Mouse (Mus musculus): ENCODE measurements around the gene Fhl3. TPM values are rescaled to one million over a fixed set of nuclear protein-coding genes. Genes with fewer than 3 reads are reported as not detected.

Gene Fhl3
- polyA plus RNA-seq, 1 experiment from 2014 or later: 3.9 TPM

- 37% methylated on average over 17 of the region's 17 CpGs for WGBS
- DNase-seq (ENCODE audit: low spot score, missing footprints): peak; percentile 89
Observed at GRCm38 (mm10) chr4:124674334-124675032, 26.0 kb upstream of the Fhl3 start.

DNA sequence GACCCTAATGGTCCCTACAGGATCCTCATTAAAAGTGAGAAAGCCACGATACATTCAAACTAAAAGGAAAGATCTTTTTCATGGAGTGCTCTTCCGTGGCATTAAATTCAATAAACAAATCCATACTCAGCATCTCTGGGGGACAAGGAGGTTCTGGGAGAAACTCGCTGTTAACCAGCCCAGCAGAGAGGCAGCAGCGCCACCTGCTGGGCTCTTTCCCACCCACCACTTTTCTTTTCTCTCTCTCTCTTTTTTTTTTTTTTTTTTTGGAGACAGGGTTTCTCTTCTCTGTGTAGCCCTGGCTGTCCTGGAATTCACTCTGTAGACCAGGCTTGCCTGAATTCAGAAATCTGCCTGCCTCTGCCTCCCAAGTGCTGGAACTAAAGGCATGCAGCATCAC, 25.5 kb upstream of the Fhl3 start:
- no peaks in the 10 kb centered on the region for H3K36me3 ChIP-seq (ENCODE audit: control insufficient read depth, insufficient read depth, low read length)
- no peak overlapping the region for H3K4me3 ChIP-seq (ENCODE audit: low read depth, low read length)
- no peak overlapping the region for H3K9ac ChIP-seq (ENCODE audit: low read length)
- H3K27ac ChIP-seq (ENCODE audit: low read depth, low read length): peak overlapping the region; percentile 35; the same call in 1 of the 2 replicates
- ATAC-seq (ENCODE audit: low FRiP score) (0 out of 2 replicates have a peak, but pooled peaks have one; percentile 8), DNase-seq (ENCODE audit: low spot score, missing footprints) (peak; percentile 99)
- WGBS: 0% methylated on average over 4 of the region's 4 CpGs
- H3K4me2 ChIP-seq: no peak overlapping the region
- no peaks in the 10 kb centered on the region; the same call in none of the 2 replicates for H3K27me3 ChIP-seq (ENCODE audit: control insufficient read depth, insufficient read depth, low read length)
- peaks cover 29% of the 10 kb centered on the region for H3K4me1 ChIP-seq (ENCODE audit: control insufficient read depth, insufficient read depth, low read length)
- no peaks in the 10 kb centered on the region for H3K9me3 ChIP-seq (ENCODE audit: control insufficient read depth, low read length)

More at GRCm38 (mm10) chr4:124674334-124675032, 26.0 kb upstream of the Fhl3 start:
- H3K4me2 ChIP-seq: no peak overlapping the region
- peak overlapping the region; percentile 35; the same call in 1 of the 2 replicates for H3K27ac ChIP-seq (ENCODE audit: low read depth, low read length)
- no peak overlapping the region for H3K4me3 ChIP-seq (ENCODE audit: low read depth, low read length)
- H3K9ac ChIP-seq (ENCODE audit: low read length): peak overlapping the region; percentile 42; the same call in 1 of the 2 replicates
- no peaks in the 10 kb centered on the region; the same call in none of the 2 replicates for H3K27me3 ChIP-seq (ENCODE audit: control insufficient read depth, insufficient read depth, low read length)
- H3K36me3 ChIP-seq (ENCODE audit: control insufficient read depth, insufficient read depth, low read length): no peaks in the 10 kb centered on the region
- ATAC-seq (ENCODE audit: low FRiP score): peak; percentile 38
- peaks cover 29% of the 10 kb centered on the region for H3K4me1 ChIP-seq (ENCODE audit: control insufficient read depth, insufficient read depth, low read length)
- H3K9me3 ChIP-seq (ENCODE audit: control insufficient read depth, low read length): no peaks in the 10 kb centered on the region

DNA sequence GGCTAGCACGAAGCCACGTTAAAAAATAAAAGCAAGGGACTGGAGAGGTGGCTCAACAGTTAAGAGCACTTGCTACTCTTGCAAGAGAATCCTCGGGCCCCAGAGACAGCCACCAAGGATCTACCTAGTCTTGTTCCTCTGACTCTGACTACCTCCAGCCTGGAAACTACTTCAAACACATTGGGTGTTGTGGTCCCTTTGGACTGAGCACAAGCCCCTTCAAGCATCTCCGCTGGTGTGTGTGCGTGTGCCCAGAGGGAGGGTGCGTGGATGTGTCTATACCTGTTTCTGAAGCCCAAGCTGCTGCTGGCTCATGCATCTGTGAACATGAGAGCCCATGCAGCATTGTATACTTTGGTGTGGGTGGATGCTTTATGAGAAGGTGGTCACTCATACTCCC, 24.5 kb upstream of the Fhl3 start:
- H3K27me3 ChIP-seq (ENCODE audit: control insufficient read depth, insufficient read depth, low read length): no peaks in the 10 kb centered on the region; the same call in 1 of the 2 replicates
- 90% methylated on average over 6 of the region's 6 CpGs for WGBS

DNA sequence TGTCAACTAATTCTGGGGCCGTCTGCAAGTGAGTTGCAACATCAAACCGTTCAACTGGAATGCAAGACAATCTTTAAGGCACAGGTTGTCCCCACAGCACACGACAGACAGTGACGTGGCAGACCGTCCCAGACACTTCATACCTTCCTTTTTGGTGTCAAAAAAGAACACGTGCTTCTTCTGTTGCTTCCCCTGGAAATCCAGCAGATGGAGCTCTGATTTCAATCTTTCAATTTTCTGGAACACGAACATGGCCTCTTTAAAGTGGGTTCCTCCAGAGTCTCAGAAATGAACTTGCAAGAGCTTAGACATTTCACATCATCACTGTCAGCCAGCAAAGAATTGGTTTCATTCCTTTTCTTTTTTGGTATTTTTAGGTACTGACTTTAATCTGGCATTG, 18.2 kb upstream of the Fhl3 start:
- H3K36me3 ChIP-seq (ENCODE audit: control insufficient read depth, insufficient read depth, low read length): peaks cover 3% of the 10 kb centered on the region; the same call in 1 of the 2 replicates
- no peak overlapping the region for H3K9ac ChIP-seq (ENCODE audit: low read length)
- H3K27me3 ChIP-seq (ENCODE audit: control insufficient read depth, insufficient read depth, low read length): no peaks in the 10 kb centered on the region
- H3K4me3 ChIP-seq (ENCODE audit: low read depth, low read length): no peak overlapping the region
- H3K27ac ChIP-seq (ENCODE audit: low read depth, low read length): no peak overlapping the region
- 67% methylated on average over 7 of the region's 7 CpGs for WGBS
- H3K9me3 ChIP-seq (ENCODE audit: control insufficient read depth, low read length): no peaks in the 10 kb centered on the region
- no peaks in the 10 kb centered on the region for H3K4me1 ChIP-seq (ENCODE audit: control insufficient read depth, insufficient read depth, low read length)
- H3K4me2 ChIP-seq: no peak overlapping the region
- ATAC-seq (ENCODE audit: low FRiP score) (no peak), DNase-seq (ENCODE audit: low spot score, missing footprints) (no peak)

More for the DNA sequence above, 24.5 kb upstream of the Fhl3 start:
- H3K4me3 ChIP-seq (ENCODE audit: low read depth, low read length): no peak overlapping the region
- DNase-seq (ENCODE audit: low spot score, missing footprints): no peak
- H3K4me2 ChIP-seq: no peak overlapping the region
- peaks cover 29% of the 10 kb centered on the region for H3K4me1 ChIP-seq (ENCODE audit: control insufficient read depth, insufficient read depth, low read length)
- no peaks in the 10 kb centered on the region for H3K36me3 ChIP-seq (ENCODE audit: control insufficient read depth, insufficient read depth, low read length)
- H3K9me3 ChIP-seq (ENCODE audit: control insufficient read depth, low read length): no peaks in the 10 kb centered on the region
- H3K9ac ChIP-seq (ENCODE audit: low read length): no peak overlapping the region
- H3K27ac ChIP-seq (ENCODE audit: low read depth, low read length): no peak overlapping the region
- no peak for ATAC-seq (ENCODE audit: low FRiP score)

- DNase-seq (ENCODE audit: low spot score, missing footprints) (no peak), ATAC-seq (ENCODE audit: low FRiP score) (no peak)
- peaks cover 3% of the 10 kb centered on the region; the same call in 1 of the 2 replicates for H3K36me3 ChIP-seq (ENCODE audit: control insufficient read depth, insufficient read depth, low read length)
- WGBS: 88% methylated on average over 4 of the region's 4 CpGs
- no peak overlapping the region for H3K4me2 ChIP-seq
- no peaks in the 10 kb centered on the region for H3K9me3 ChIP-seq (ENCODE audit: control insufficient read depth, low read length)
- no peaks in the 10 kb centered on the region for H3K4me1 ChIP-seq (ENCODE audit: control insufficient read depth, insufficient read depth, low read length)
- H3K27me3 ChIP-seq (ENCODE audit: control insufficient read depth, insufficient read depth, low read length): no peaks in the 10 kb centered on the region
- H3K27ac ChIP-seq (ENCODE audit: low read depth, low read length): no peak overlapping the region
- H3K9ac ChIP-seq (ENCODE audit: low read length): no peak overlapping the region
- H3K4me3 ChIP-seq (ENCODE audit: low read depth, low read length): no peak overlapping the region
Observed at GRCm38 (mm10) chr4:124683474-124683873, 17.0 kb upstream of the Fhl3 start.

- DNase-seq (ENCODE audit: low spot score, missing footprints) (no peak), ATAC-seq (ENCODE audit: low FRiP score) (no peak)
- no peaks in the 10 kb centered on the region for H3K9me3 ChIP-seq (ENCODE audit: control insufficient read depth, low read length)
- no peak overlapping the region for H3K9ac ChIP-seq (ENCODE audit: low read length)
- H3K4me1 ChIP-seq (ENCODE audit: control insufficient read depth, insufficient read depth, low read length): no peaks in the 10 kb centered on the region
- H3K4me3 ChIP-seq (ENCODE audit: low read depth, low read length): no peak overlapping the region
- WGBS: 81% methylated on average over 4 of the region's 4 CpGs
- H3K36me3 ChIP-seq (ENCODE audit: control insufficient read depth, insufficient read depth, low read length): peaks cover 3% of the 10 kb centered on the region; the same call in 1 of the 2 replicates
- no peak overlapping the region for H3K27ac ChIP-seq (ENCODE audit: low read depth, low read length)
- H3K27me3 ChIP-seq (ENCODE audit: control insufficient read depth, insufficient read depth, low read length): no peaks in the 10 kb centered on the region
- no peak overlapping the region for H3K4me2 ChIP-seq
Observed at GRCm38 (mm10) chr4:124685004-124685403, 15.5 kb upstream of the Fhl3 start.

DNA sequence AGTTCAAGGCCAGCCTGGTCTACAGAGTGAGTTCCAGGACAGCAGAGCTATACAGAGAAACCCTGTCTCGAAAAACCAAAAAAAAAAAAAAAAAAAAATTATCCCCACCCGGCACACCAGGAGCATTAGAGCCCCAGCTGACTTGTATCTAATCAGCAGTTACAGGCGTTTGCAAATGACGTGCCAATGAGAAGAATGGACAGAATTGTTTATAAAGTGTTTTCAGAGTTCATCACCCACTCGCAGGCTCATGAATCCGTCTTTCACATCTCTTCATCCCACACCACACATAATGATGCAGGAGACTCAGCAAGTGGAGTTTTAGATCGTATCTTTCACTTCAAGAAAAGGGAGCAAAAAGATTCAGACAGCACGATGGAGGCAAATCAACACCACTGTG, 15.0 kb upstream of the Fhl3 start:
- Histone ChIP-seq H3K36me3 (ENCODE audit: control insufficient read depth, insufficient read depth, low read length) (peaks cover 3% of the 10 kb centered on the region; the same call in 1 of the 2 replicates), H3K4me1 (ENCODE audit: control insufficient read depth, insufficient read depth, low read length) (no peaks in the 10 kb centered on the region), H3K4me2 (no peak overlapping the region), H3K9me3 (ENCODE audit: control insufficient read depth, low read length) (no peaks in the 10 kb centered on the region), H3K9ac (ENCODE audit: low read length) (no peak overlapping the region), H3K4me3 (ENCODE audit: low read depth, low read length) (no peak overlapping the region), H3K27me3 (ENCODE audit: control insufficient read depth, insufficient read depth, low read length) (no peaks in the 10 kb centered on the region), H3K27ac (ENCODE audit: low read depth, low read length) (no peak overlapping the region)
- no peak for DNase-seq (ENCODE audit: low spot score, missing footprints)
- 92% methylated on average over 8 of the region's 8 CpGs for WGBS
- ATAC-seq (ENCODE audit: low FRiP score): no peak

DNA sequence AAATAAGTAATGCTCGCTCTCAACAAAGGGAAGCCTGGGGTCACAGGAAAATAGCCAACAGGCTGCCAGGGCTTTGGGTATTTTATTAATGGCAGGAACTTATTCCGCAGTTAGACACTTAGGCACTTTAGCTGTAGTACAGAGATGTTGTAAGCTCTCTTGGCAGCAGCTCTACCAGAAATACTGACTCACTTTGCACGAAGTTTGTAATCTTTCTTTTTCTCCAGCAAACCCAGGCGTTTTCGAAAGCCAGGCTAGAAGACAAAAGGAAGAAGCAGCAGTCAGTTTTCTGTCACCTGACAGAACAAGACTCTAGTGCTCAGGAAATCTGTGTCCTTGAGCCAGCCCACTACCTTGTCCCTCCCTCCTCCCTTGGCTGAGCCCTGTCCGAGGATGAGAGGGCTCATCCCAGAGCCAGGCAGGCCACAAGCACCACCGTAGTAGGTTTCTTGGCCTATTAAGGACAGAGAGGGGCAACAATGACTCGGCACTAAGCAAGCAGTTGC, 14.6 kb upstream of the Fhl3 start:
- Histone ChIP-seq H3K4me2 (no peak overlapping the region), H3K9ac (ENCODE audit: low read length) (no peak overlapping the region), H3K36me3 (ENCODE audit: control insufficient read depth, insufficient read depth, low read length) (peaks cover 3% of the 10 kb centered on the region; the same call in 1 of the 2 replicates), H3K9me3 (ENCODE audit: control insufficient read depth, low read length) (no peaks in the 10 kb centered on the region), H3K4me3 (ENCODE audit: low read depth, low read length) (no peak overlapping the region), H3K27ac (ENCODE audit: low read depth, low read length) (no peak overlapping the region), H3K4me1 (ENCODE audit: control insufficient read depth, insufficient read depth, low read length) (no peaks in the 10 kb centered on the region), H3K27me3 (ENCODE audit: control insufficient read depth, insufficient read depth, low read length) (no peaks in the 10 kb centered on the region)
- ATAC-seq (ENCODE audit: low FRiP score): no peak
- 93% methylated on average over 8 of the region's 8 CpGs for WGBS
- DNase-seq (ENCODE audit: low spot score, missing footprints): no peak

GRCm38 (mm10) chr4:124691455-124691854, 9.0 kb upstream of the Fhl3 start:
- no peak overlapping the region for H3K9ac ChIP-seq (ENCODE audit: low read length)
- no peak overlapping the region for H3K4me2 ChIP-seq
- DNase-seq (ENCODE audit: low spot score, missing footprints): no peak
- no peak overlapping the region for H3K27ac ChIP-seq (ENCODE audit: low read depth, low read length)
- ATAC-seq (ENCODE audit: low FRiP score): no peak
- H3K27me3 ChIP-seq (ENCODE audit: control insufficient read depth, insufficient read depth, low read length): peaks cover 4% of the 10 kb centered on the region
- H3K4me3 ChIP-seq (ENCODE audit: low read depth, low read length): no peak overlapping the region
- H3K36me3 ChIP-seq (ENCODE audit: control insufficient read depth, insufficient read depth, low read length): no peaks in the 10 kb centered on the region
- WGBS: 92% methylated on average over 8 of the region's 8 CpGs
- H3K4me1 ChIP-seq (ENCODE audit: control insufficient read depth, insufficient read depth, low read length): peaks cover 14% of the 10 kb centered on the region
- no peaks in the 10 kb centered on the region for H3K9me3 ChIP-seq (ENCODE audit: control insufficient read depth, low read length)

Data from midbrain, embryonic 11.5 days (tissue).